Mouse (Mus musculus) Patski (cell line): ENCODE measurements at regions not wholly inside any gene's neighbourhood (a gene's known extent, or its start where the extent isn't known, plus 50 kb on each side); places are given as distances from the start of the nearest gene placed in this dataset.

Experiments
- ATAC-seq: fragments of 100-300 bp; one replicate; pipeline ENCODE4 v1.8.0; 2021
- CTCF ChIA-PET: fragments of 350-600 bp; sonication (Branson Sonifier 250); formaldehyde crosslinking; loops from one replicate; lab custom pipeline; 2022; ENCODE audit warnings: inconsistent platforms; lab: Charles Lee
- POLR2A ChIA-PET: fragments of 350-600 bp; sonication (Branson Sonifier 250); formaldehyde crosslinking; loops from one replicate; lab custom pipeline; 2022; ENCODE audit warnings: antibody characterized with exemption, inconsistent platforms; lab: Charles Lee
- DNase-seq: peaks from one replicate; pipeline ENCODE4 v3.0.0-alpha.2; 2011; ENCODE audit warnings: low read depth, low spot score
- H3K27me3 ChIP-seq: fragments of 371-371 bp; one replicate; pipeline ENCODE4 v1.5.1; 2021
- CTCF ChIP-seq: fragments of 100-300 bp; IDR thresholded peaks from one replicate; pipeline ENCODE4 v1.5.1; 2021
- in situ Hi-C: fragments of 300-500 bp; cut with MboI; formaldehyde crosslinking; loops from 3 replicates; pipeline ENCODE4 v1.11.1; 2018; ENCODE audit warnings: low pct_unique_long_range_greater_than_20kb, mixed read lengths

DNA sequence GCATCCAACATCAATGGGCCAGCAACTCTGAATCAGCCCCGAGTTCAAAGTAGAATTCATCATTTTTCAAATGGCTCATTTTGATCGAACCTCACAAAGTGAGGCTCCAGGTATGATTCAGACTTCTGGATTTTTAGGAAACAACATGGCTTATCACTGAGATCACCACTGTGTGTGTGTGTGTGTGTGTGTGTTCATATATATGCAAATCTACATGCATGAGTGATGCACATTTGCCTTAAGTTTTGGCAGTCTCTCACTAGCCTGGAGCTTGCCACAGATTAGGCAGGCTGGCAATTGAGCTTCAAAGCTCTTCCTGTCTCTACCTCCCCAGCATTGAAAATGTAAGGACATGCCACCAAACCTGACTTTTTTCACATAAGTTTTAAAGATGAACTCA, 195.1 kb upstream of the Mindy3 start:
- in situ Hi-C loops = no loop called here
- TF ChIP-seq CTCF = no peak
- H3K27me3 ChIP-seq = no peaks in the 10 kb centered on the region
- no peak for ATAC-seq
- DNase-seq = no peak
- POLR2A ChIA-PET = no interaction called here
- CTCF ChIA-PET = no interaction called here

GRCm38 (mm10) chr2:12613858-12614257, 194.6 kb upstream of the Mindy3 start:
- ATAC-seq = no peak
- DNase-seq = no peak
- no peak for TF ChIP-seq CTCF
- CTCF ChIA-PET = no interaction called here
- in situ Hi-C loops = no loop called here
- POLR2A ChIA-PET = no interaction called here
- H3K27me3 ChIP-seq = no peaks in the 10 kb centered on the region

GRCm38 (mm10) chr2:12582566-12582965, 163.3 kb upstream of the Mindy3 start:
- in situ Hi-C loops = no loop called here
- ATAC-seq (no peak), DNase-seq (no peak)
- no peaks in the 10 kb centered on the region for H3K27me3 ChIP-seq
- TF ChIP-seq CTCF = no peak
- ChIA-PET CTCF (no interaction called here), POLR2A (no interaction called here)

GRCm38 (mm10) chr2:12557736-12558135, 138.5 kb upstream of the Mindy3 start:
- peaks cover 16% of the 10 kb centered on the region for H3K27me3 ChIP-seq
- ChIA-PET POLR2A (no interaction called here), CTCF (no interaction called here)
- TF ChIP-seq CTCF = no peak
- ATAC-seq = no peak
- DNase-seq = no peak
- in situ Hi-C loops = no loop called here

- ChIA-PET POLR2A (no interaction called here), CTCF (interaction anchor here (0.6 to 0.9 kb wide), 2 partner anchors 14 to 297 kb away, joined by 3 read pairs; no protein-coding TSS in a partner anchor)
- no peak for TF ChIP-seq CTCF
- DNase-seq (no peak), ATAC-seq (no peak)
- peaks cover 52% of the 10 kb centered on the region for H3K27me3 ChIP-seq
- in situ Hi-C loops = no loop called here
These were observed 103.1 kb upstream of the Mindy3 start for GRCm38 (mm10) chr2:12522411-12522810.

DNA sequence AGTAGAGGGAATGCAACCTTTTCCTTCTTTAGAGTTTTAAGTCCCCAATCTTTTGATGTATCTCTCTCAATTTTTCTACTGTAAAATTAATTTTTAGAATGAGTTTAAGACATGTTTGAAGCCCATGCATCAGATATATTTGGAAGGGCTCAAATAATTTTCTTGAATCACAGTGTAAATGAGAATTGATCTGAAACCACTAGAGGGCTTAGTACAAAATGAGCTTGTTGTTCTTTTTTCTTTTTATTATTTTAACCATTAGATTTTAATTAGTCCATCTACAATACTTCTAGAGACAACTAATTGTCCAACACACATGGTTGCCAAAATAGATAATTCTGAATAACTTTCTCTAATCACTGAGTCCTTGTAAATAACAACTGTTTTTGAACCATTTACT, 102.5 kb upstream of the Mindy3 start:
- ATAC-seq = no peak
- CTCF ChIA-PET = interaction anchor here (0.6 to 0.9 kb wide), 2 partner anchors 15 to 298 kb away, joined by 3 read pairs; no protein-coding TSS in a partner anchor
- in situ Hi-C loops = no loop called here
- no peak for DNase-seq
- POLR2A ChIA-PET = no interaction called here
- TF ChIP-seq CTCF = no peak
- peaks cover 45% of the 10 kb centered on the region for H3K27me3 ChIP-seq

DNA sequence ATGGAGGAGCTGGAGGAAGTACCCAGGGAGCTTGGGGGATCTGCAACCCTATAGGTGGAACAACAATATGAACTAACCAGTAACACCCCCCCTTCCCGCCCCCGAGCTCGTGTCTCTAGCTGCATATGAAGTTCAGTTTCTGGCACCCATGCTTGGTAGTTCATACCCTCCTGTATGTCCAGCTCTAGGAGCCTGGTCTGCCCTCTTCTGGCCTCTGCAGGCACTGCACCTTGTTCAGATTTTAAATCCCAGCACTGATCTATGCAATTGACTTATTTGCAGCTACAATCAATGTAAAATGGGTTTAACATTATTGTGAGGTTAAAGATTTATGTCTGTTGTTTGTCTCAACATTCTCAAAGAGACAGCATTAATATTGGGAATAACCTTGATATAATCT, 73.1 kb upstream of the Mindy3 start:
- ATAC-seq = no peak
- no peak for DNase-seq
- ChIA-PET CTCF (interaction anchor here (0.6 kb wide), 1 partner anchor 11 kb away, joined by 3 read pairs; no protein-coding TSS in a partner anchor), POLR2A (no interaction called here)
- in situ Hi-C loops = no loop called here
- peaks cover 31% of the 10 kb centered on the region for H3K27me3 ChIP-seq
- peak; percentile 54 for TF ChIP-seq CTCF

- no peak for TF ChIP-seq CTCF
- CTCF ChIA-PET = interaction anchor here (0.6 to 1.4 kb wide), 2 partner anchors 8 to 10 kb away, joined by 3 to 5 read pairs; no protein-coding TSS in a partner anchor
- DNase-seq = no peak
- in situ Hi-C loops = no loop called here
- H3K27me3 ChIP-seq = peaks cover 37% of the 10 kb centered on the region
- POLR2A ChIA-PET = no interaction called here
- ATAC-seq = no peak
These were observed 50.4 kb upstream of the Mindy3 start for GRCm38 (mm10) chr2:12469440-12470339.
